Mouse (Mus musculus): ENCODE data around the gene Polr2f.

- TF ChIP-seq CTCF (IDR thresholded peaks at IDR 0.05), result no peak
- no peak for TF ChIP-seq EP300 (IDR thresholded peaks at IDR 0.05)
These were observed 17.1 kb upstream of the Polr2f start for GRCm38 (mm10) chr15:79123751-79124150.

All from lung, postnatal 0 days (tissue).